Mouse (Mus musculus) mouse embryonic stem cell (cell line): ENCODE measurements around the gene Cfap299.

Experiments
- in situ Hi-C, 2 experiments: fragments of 300-500 bp; cut with MboI; formaldehyde crosslinking; loops; 1 replicate in 1 of 2; 3 replicates in 1 of 2; pipeline ENCODE4 v1.14.3; 2019 to 2020; ENCODE audit warnings: low sequenced_read_pairs in 2 of 2, low pct_unique_long_range_greater_than_20kb in 1 of 2, mixed read lengths in 1 of 2; ENCODE audit not compliant: unreplicated experiment in 1 of 2

Gene Cfap299

GRCm38 (mm10) chr5:98328848-98329624 lies at the start of gene Cfap299:
Gene Cfap299 (plus strand): TSS chr5:98329304.
- in situ Hi-C loops, result loop anchor here in 1 of 2 experiments (25.0 kb wide), 2 partner anchors 533 to 1217 kb away; partner anchors contain the start of genes Bmp3 and Paqr3

- in situ Hi-C loops, result no loop called here
These were observed 47.1 kb upstream of the Cfap299 start for GRCm38 (mm10) chr5:98281993-98282392.

DNA sequence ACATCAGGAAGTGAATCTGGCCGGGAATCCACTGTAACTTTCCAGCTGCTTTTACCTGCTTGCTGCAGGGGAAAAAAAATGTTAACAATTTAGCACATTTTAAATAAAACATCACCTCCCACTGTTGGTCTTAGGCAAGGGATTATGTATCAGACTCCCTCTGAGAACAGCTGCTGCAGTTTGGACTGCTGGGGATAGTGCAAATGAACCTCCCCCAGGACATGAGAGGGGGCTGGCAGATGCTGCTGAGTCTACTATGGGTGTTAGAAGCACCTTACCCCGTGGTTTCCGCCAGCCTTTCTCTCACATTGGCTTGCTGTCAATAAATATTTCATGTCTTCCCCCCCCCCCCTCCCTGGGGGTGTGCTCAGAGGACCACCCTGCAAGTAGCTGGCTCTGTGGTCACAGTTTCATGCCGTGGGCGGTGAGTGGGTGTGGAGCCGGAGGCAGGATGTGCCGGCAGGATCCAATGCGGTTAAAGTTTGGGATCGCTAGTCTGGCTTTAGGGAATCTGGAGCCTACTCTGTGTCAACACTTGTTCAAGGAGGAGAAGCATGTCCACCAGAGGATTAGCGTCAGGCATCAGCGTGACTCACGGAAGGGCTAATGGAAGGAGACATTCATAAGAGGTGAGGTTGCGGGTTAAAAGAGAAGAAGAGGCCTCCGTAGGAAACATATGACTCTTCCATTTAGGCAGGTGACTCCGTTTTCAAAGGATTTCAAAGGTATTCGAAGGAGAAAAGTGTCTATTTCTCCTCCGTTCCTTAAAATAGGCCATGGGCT lies 45.2 kb upstream of the Cfap299 start:
- in situ Hi-C loops, result no loop called here

GRCm38 (mm10) chr5:98290642-98291041 lies 38.5 kb upstream of the Cfap299 start:
- in situ Hi-C loops, result no loop called here

- in situ Hi-C loops, result no loop called here
These were observed 36.6 kb upstream of the Cfap299 start for GRCm38 (mm10) chr5:98292388-98293048.

DNA sequence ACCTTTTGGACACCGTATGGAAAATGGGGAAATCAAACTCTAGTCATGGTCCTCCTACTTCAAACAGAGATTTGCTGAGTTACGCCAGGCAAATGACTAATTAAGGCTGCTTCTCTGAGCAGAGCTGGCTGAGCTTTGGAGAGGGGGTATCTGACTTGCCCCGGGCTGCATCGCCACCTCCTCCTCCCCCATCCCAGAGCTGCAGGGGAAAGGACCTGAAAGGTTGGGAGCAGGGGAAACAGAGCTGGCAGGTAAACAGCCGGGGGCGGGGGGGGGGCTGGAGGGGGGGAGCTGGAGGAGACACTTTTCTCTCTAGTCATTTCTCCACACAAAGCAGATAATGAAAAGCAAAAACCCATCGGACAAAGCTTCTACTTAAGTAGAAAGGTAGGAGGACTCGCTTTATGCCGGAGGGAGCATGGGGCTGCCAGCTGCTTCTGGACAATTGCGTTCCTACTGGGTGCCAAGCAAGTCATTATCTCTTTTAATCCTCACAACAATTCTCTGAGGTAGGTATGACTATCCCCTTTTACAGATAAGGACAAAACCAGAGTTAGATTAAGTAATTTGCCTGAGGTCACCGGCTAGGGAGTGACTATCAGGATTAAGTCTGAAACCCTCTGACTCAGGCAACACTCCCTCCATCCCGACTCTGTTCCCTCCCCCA lies 35.9 kb upstream of the Cfap299 start:
- in situ Hi-C loops, result no loop called here

DNA sequence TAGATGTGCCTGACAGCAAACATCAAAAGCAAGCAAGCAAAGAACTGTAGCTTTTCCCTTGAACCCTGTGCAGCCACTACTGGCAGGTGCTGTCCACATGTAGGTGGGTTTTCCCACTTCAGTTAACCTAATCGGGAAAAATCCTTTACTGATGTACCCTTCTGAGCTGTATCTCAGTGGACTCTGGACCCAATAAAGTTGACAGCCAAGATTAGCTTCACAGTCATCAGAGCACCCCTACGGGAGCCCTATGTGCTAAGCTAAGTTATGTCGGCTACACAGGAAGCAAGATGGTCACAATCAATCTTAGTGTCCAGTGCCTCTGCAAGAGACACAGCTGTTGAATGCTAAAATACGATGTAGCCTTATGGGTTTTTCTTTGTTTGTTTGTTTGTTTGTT lies 29.0 kb upstream of the Cfap299 start:
- in situ Hi-C loops, result no loop called here

- in situ Hi-C loops, result no loop called here
These were observed 23.4 kb upstream of the Cfap299 start for GRCm38 (mm10) chr5:98305673-98306072.

DNA sequence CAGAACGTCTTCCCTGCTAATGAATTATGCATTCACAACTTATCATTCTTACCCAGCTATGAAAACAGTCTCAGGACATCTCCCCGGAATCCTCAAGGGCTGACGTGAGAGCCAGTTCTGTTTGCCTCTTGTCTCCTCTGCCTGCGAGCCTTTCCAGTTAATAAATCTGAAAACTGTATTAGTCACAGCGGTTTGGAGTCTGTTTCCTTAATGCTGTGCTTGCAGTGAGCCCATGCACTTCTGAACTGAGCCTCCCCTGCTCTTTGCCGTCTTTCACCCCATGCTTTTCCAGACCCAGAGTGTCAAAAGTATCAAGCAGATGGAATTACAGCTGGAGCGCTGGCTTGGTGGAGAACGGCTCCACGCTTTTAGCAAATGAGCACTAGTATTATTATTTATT lies 22.6 kb upstream of the Cfap299 start:
- in situ Hi-C loops, result no loop called here

DNA sequence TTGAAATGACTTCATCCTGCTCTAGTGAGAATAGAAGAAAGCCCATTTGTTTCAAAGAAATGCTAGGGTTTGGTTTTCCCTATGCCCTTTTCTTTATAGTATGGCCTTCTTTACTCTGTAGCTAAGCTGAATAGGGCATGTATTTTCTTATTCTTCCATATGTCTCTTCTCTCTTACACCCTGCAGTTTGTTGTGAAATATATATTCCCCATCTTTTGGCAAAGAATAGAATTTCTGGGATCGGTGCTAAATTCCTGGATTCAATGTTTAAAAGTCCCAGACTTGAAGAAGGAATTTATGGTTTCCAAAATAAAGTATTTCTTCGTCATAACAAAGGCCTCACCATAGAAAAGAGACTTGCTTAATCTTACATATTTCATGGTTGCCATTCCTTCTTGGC lies 2.5 kb upstream of the Cfap299 start:
- in situ Hi-C loops, result loop anchor here in 1 of 2 experiments (25.0 kb wide), 2 partner anchors 536 to 1214 kb away; partner anchors contain the start of genes Bmp3 and Paqr3

DNA sequence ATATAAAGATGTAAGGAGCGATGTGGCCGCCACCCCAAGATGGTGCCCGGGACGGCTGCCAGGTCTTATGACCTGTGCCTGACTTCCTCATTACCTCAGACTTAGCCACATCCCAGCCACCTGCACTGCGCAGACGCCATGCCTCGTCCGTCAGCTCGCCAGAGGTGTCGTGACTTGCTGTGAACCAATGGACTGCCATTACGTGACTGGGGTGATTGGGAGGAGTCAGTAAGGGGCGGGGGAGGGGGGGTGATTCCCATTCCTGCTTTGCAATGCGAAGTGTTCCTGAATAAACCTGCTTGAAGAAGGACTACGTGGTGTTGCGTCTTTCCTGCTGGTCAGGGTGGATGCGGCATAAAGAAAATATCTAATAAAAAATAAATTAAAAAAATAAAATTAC lies 14.6 kb downstream of the Cfap299 start:
- in situ Hi-C loops, result loop anchor here in 1 of 2 experiments (25.0 kb wide), 2 partner anchors 519 to 1231 kb away; partner anchors contain the start of genes Bmp3 and Paqr3

DNA sequence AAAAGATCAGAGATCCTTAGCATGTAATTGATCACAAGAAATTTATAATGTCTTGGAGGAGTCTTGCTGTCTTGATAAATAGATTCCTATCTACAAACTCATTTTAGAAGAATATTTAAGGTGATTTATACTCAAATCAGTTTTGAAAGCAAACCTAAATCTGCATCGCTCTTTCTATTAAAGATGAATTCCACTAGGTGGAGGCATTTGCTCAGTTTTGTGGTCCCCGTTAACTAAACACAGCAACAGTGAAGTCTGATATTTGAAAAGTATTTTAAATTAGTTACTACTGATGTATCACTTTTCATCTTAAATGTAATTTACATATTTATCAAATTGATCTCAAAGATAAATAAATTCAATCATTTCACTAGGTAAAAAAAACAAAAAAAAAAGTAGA lies 15.5 kb downstream of the Cfap299 start:
- in situ Hi-C loops, result loop anchor here in 1 of 2 experiments (25.0 kb wide), 2 partner anchors 518 to 1232 kb away; partner anchors contain the start of genes Bmp3 and Paqr3

GRCm38 (mm10) chr5:98346067-98346466 lies 17.0 kb downstream of the Cfap299 start:
- in situ Hi-C loops, result loop anchor here in 1 of 2 experiments (25.0 kb wide), 2 partner anchors 516 to 1234 kb away; partner anchors contain the start of genes Bmp3 and Paqr3

- in situ Hi-C loops, result loop anchor here in 1 of 2 experiments (25.0 kb wide), 2 partner anchors 514 to 1236 kb away; partner anchors contain the start of genes Bmp3 and Paqr3
These were observed 19.5 kb downstream of the Cfap299 start for GRCm38 (mm10) chr5:98348605-98349004.

DNA sequence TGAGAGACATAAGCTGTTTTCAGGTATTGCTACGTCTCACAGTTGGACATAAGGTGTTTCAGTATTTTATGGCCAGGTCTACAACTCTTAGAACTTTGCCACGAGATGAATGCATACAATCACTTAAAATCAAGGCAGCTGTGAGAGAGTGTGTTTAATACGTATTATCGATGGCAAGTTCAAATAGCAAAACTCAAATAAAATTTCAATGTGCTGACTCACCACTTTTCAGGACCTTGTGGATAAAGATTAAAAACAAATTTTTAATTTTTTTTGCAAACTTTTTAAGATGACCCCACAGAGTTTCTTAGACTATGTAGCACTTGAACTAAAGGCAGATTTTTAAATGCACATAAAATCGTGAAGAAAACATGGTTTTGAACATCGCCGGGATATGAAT lies 30.8 kb downstream of the Cfap299 start:
- in situ Hi-C loops, result loop anchor here in 1 of 2 experiments (25.0 kb wide), 1 partner anchor 502 kb away; the partner anchor contains the start of gene Bmp3

DNA sequence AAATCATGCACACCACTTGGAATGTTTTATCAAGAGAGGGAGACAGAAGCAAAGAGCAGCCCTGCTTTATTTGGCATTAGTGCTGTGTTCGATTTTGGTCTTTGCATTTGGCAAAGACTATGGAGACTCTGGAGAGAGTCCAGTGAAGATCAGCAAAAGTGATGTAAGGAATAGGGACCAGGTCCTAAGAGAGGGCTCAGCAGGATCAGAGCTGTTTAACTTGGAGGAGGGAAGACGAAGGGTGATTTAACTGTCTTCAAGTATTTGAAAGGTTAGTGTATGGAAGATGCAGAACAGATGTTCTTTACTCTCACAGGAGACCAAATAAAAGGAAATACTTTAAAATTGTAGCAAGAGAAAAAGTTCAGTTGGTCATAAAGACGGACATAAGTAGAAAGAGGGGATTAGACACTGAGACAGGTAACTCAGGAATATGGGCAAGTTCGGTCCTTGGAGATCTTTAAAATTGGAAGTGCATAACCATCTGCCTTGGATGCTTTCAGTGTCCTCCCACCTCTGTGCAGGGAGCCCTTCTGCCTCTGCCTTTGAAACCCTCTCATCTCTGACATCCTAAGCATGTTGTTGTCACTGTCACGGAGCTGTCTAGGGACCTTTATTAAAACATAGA lies 31.8 kb downstream of the Cfap299 start:
- in situ Hi-C loops, result loop anchor here in 1 of 2 experiments (25.0 kb wide), 1 partner anchor 501 kb away; the partner anchor contains the start of gene Bmp3

DNA sequence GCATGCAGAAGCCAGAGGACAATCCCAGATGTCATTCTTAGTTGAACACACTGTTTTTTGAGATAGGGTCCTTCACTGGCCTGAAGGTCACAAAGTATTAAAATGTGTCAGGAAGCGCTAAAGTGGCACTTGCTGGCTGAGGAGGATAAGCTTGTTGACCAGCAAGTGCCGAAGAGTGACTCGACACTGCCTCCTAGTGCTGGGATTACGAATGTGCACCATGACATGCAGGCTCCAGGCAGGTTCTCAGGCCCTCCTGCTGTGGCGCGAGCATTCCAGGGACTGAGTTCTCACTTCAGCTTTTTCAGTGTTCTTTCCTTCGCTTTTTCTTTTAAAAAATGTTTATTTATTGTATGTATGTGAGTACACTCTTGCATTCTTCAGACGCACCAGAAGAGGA lies 34.3 kb downstream of the Cfap299 start:
- in situ Hi-C loops, result loop anchor here in 1 of 2 experiments (25.0 kb wide), 1 partner anchor 499 kb away; the partner anchor contains the start of gene Bmp3
